ENCODE assay signal across 18 mouse cellular contexts in the genomic region with DNA sequence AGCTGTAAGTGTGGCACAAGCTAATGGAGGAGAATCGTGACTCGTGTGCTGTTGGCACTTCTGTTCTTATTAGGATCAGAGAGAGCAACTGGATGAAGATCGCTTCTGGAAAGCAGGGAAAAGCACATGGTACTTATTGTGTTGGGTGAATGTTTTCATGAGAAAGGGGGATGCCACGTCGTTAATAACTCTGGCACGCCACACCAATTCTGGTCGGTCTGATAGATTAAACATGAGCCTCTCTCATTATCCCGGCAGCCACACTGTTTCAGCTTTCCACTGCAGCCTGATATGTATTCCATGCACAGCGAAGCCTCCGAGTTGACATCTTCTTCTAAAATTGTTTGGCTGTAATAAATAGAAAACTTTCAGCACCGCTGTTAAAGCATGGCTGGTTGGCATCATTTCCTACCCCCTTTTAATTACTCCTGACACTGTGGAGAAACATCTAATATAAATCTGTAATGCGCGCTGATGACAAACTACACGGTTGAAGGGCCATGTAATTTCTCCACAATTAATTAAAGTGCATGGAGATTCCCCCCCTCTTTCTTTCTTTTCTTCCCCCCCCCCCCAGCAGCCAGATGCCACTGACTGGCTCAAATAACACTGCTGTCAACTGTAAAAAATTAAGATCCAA.
DNase-seq lines count a peak whose midpoint lies in the region; ATAC-seq lines count a peak whose summit lies in the region.
"Had no signal": no experiment of that assay in that cellular context is flagged by ENCODE, and none has a peak within 500 bp of the region (broad histone marks: within the 10 kb centered on the region; RNA-seq: fewer than 3 reads in every experiment).

No protein-coding gene starts in this region.

- H3K4me2 ChIP-seq in forebrain, embryonic 13.5 days: peak overlapping the region; percentile 43
- no peak overlapping the region for H3K4me2 ChIP-seq in embryonic facial prominence, embryonic 15.5 days (replicated peaks)
- 0 out of 2 replicates have a peak overlapping the region, but pooled peaks have one; percentile 14 for H3K4me2 ChIP-seq in hindbrain, embryonic 14.5 days (replicated peaks)
- H3K4me2 ChIP-seq in midbrain, embryonic 16.5 days (ENCODE audit: low read length): no peak overlapping the region
- H3K4me2 ChIP-seq in kidney, embryonic 14.5 days (replicated peaks; ENCODE audit: low read depth, low read length): no peak overlapping the region; the same call in 1 of the 2 replicates
- H3K4me2 ChIP-seq: heart, embryonic 11.5 days had no signal

- DNase-seq in forebrain, embryonic 10.5 days (ENCODE audit: extremely low spot score, low spot score): no peak
- DNase-seq in hindbrain, embryonic 14.5 days (ENCODE audit: low spot score): peak; percentile 51
- no peak for DNase-seq in lung, postnatal 25 days (ENCODE audit: low spot score)
- no peak for DNase-seq in cerebellum, adult 9-11 months
- DNase-seq: adrenal gland, postnatal 14 days; gastrocnemius, postnatal 14 days; heart, postnatal 4 days; kidney, adult 18-20 months; kidney, postnatal 36 days; lung, postnatal 36 days; thymus, postnatal 14 days had no signal

- H3K9me3 ChIP-seq in forebrain, embryonic 13.5 days (replicated peaks): no peaks in the 10 kb centered on the region
- no peaks in the 10 kb centered on the region for H3K9me3 ChIP-seq in forebrain, embryonic 10.5 days
- H3K9me3 ChIP-seq in embryonic facial prominence, embryonic 15.5 days (replicated peaks): no peaks in the 10 kb centered on the region
- H3K9me3 ChIP-seq in hindbrain, embryonic 14.5 days (ENCODE audit: control insufficient read depth, low read length): no peaks in the 10 kb centered on the region
- no peaks in the 10 kb centered on the region for H3K9me3 ChIP-seq in midbrain, embryonic 16.5 days (replicated peaks; ENCODE audit: control insufficient read depth, low read length, poor library complexity, severe bottlenecking)
- no peaks in the 10 kb centered on the region for H3K9me3 ChIP-seq in kidney, embryonic 14.5 days (ENCODE audit: control insufficient read depth, low read length)

- peak; percentile 60; the same call in 1 of the 2 replicates for ATAC-seq in forebrain, embryonic 13.5 days
- 0 out of 2 replicates have a peak, but pooled peaks have one; percentile 9 for ATAC-seq in embryonic facial prominence, embryonic 15.5 days (ENCODE audit: insufficient number of reproducible peaks, low FRiP score, low TSS enrichment, low read depth)
- peak; percentile 69 for ATAC-seq in hindbrain, embryonic 14.5 days (ENCODE audit: low FRiP score)
- peak; percentile 71; the same call in 1 of the 2 replicates for ATAC-seq in midbrain, embryonic 16.5 days
- no peak for ATAC-seq in kidney, embryonic 14.5 days (ENCODE audit: low FRiP score, low TSS enrichment)

- H3K4me1 ChIP-seq in forebrain, embryonic 13.5 days: peaks cover 45% of the 10 kb centered on the region
- peaks cover 72% of the 10 kb centered on the region for H3K4me1 ChIP-seq in forebrain, embryonic 10.5 days
- peaks cover 30% of the 10 kb centered on the region for H3K4me1 ChIP-seq in embryonic facial prominence, embryonic 15.5 days
- H3K4me1 ChIP-seq in hindbrain, embryonic 14.5 days (replicated peaks; ENCODE audit: control insufficient read depth, insufficient read depth, low read length): peaks cover 30% of the 10 kb centered on the region
- peaks cover 32% of the 10 kb centered on the region for H3K4me1 ChIP-seq in midbrain, embryonic 16.5 days (ENCODE audit: control insufficient read depth, insufficient read depth, low read length)
- H3K4me1 ChIP-seq in kidney, embryonic 14.5 days (ENCODE audit: control insufficient read depth, insufficient read depth, low read length): peaks cover 30% of the 10 kb centered on the region

- H3K4me3 ChIP-seq in forebrain, embryonic 13.5 days: 0 out of 2 replicates have a peak overlapping the region, but pooled peaks have one; percentile 1
- no peak overlapping the region for H3K4me3 ChIP-seq in forebrain, embryonic 10.5 days
- H3K4me3 ChIP-seq in embryonic facial prominence, embryonic 15.5 days (replicated peaks): no peak overlapping the region
- no peak overlapping the region for H3K4me3 ChIP-seq in hindbrain, embryonic 14.5 days (replicated peaks; ENCODE audit: low read length)
- no peak overlapping the region for H3K4me3 ChIP-seq in midbrain, embryonic 16.5 days (ENCODE audit: low read depth, low read length)
- no peak overlapping the region for H3K4me3 ChIP-seq in kidney, embryonic 14.5 days (ENCODE audit: low read length)

- H3K27me3 ChIP-seq in forebrain, embryonic 13.5 days: peaks cover 40% of the 10 kb centered on the region
- peaks cover 65% of the 10 kb centered on the region for H3K27me3 ChIP-seq in forebrain, embryonic 10.5 days (ENCODE audit: poor library complexity, severe bottlenecking)
- H3K27me3 ChIP-seq in embryonic facial prominence, embryonic 15.5 days: peaks cover 8% of the 10 kb centered on the region; the same call in 1 of the 2 replicates
- peaks cover 30% of the 10 kb centered on the region for H3K27me3 ChIP-seq in hindbrain, embryonic 14.5 days (ENCODE audit: control insufficient read depth, insufficient read depth, low read length)
- H3K27me3 ChIP-seq in midbrain, embryonic 16.5 days (ENCODE audit: control insufficient read depth, insufficient read depth, low read depth, low read length): no peaks in the 10 kb centered on the region
- H3K27me3 ChIP-seq in kidney, embryonic 14.5 days (ENCODE audit: control insufficient read depth, insufficient read depth, low read length): 0 out of 2 replicates have a peak, but pooled peaks cover 3% of the 10 kb centered on the region
- H3K27me3 ChIP-seq: CH12.LX had no signal

- H3K36me3 ChIP-seq in forebrain, embryonic 13.5 days (ENCODE audit: poor library complexity, severe bottlenecking): no peaks in the 10 kb centered on the region
- H3K36me3 ChIP-seq in forebrain, embryonic 10.5 days (replicated peaks): no peaks in the 10 kb centered on the region
- no peaks in the 10 kb centered on the region for H3K36me3 ChIP-seq in embryonic facial prominence, embryonic 15.5 days
- no peaks in the 10 kb centered on the region for H3K36me3 ChIP-seq in hindbrain, embryonic 14.5 days (replicated peaks; ENCODE audit: control insufficient read depth, insufficient read depth)
- H3K36me3 ChIP-seq in midbrain, embryonic 16.5 days (ENCODE audit: control insufficient read depth, insufficient read depth, low read length): no peaks in the 10 kb centered on the region
- no peaks in the 10 kb centered on the region for H3K36me3 ChIP-seq in kidney, embryonic 14.5 days (ENCODE audit: control insufficient read depth, insufficient read depth, low read length)

- H3K9ac ChIP-seq in forebrain, embryonic 13.5 days: no peak overlapping the region
- H3K9ac ChIP-seq in embryonic facial prominence, embryonic 15.5 days: no peak overlapping the region
- no peak overlapping the region for H3K9ac ChIP-seq in hindbrain, embryonic 14.5 days
- no peak overlapping the region for H3K9ac ChIP-seq in midbrain, embryonic 16.5 days (ENCODE audit: low read depth, low read length)
- no peak overlapping the region for H3K9ac ChIP-seq in kidney, embryonic 14.5 days (ENCODE audit: low read depth, low read length)

- 25% methylated on average over 14 of the region's 14 CpGs for WGBS in forebrain, embryonic 13.5 days
- WGBS in forebrain, embryonic 10.5 days: 78% methylated on average over 14 of the region's 14 CpGs
- WGBS in embryonic facial prominence, embryonic 15.5 days: 36% methylated on average over 14 of the region's 14 CpGs
- 22% methylated on average over 14 of the region's 14 CpGs for WGBS in hindbrain, embryonic 14.5 days
- WGBS in midbrain, embryonic 16.5 days: 24% methylated on average over 14 of the region's 14 CpGs
- WGBS in kidney, embryonic 14.5 days: 52% methylated on average over 14 of the region's 14 CpGs

- H3K27ac ChIP-seq in forebrain, embryonic 13.5 days: no peak overlapping the region
- H3K27ac ChIP-seq in forebrain, embryonic 10.5 days: no peak overlapping the region
- no peak overlapping the region for H3K27ac ChIP-seq in embryonic facial prominence, embryonic 15.5 days (replicated peaks)
- 0 out of 2 replicates have a peak overlapping the region, but pooled peaks have one; percentile 11 for H3K27ac ChIP-seq in hindbrain, embryonic 14.5 days
- H3K27ac ChIP-seq in midbrain, embryonic 16.5 days (ENCODE audit: low read length): no peak overlapping the region
- H3K27ac ChIP-seq in kidney, embryonic 14.5 days (ENCODE audit: low read depth, low read length): no peak overlapping the region
- H3K27ac ChIP-seq: stomach, postnatal 0 days had no signal

Comparison
In these comparisons a context has a peak if more than half of its experiments do, and no peak if none do; other contexts are left out.
1. H3K4me2 ChIP-seq: peak in forebrain, embryonic 13.5 days (single experiment) and hindbrain, embryonic 14.5 days (single experiment); none in embryonic facial prominence, embryonic 15.5 days (single experiment), midbrain, embryonic 16.5 days (single experiment) and kidney, embryonic 14.5 days (single experiment).